Mouse (Mus musculus): ENCODE measurements at regions not wholly inside any gene's neighbourhood (a gene's known extent, or its start where the extent isn't known, plus 50 kb on each side); places are given as distances from the start of the nearest gene placed in this dataset.

DNA sequence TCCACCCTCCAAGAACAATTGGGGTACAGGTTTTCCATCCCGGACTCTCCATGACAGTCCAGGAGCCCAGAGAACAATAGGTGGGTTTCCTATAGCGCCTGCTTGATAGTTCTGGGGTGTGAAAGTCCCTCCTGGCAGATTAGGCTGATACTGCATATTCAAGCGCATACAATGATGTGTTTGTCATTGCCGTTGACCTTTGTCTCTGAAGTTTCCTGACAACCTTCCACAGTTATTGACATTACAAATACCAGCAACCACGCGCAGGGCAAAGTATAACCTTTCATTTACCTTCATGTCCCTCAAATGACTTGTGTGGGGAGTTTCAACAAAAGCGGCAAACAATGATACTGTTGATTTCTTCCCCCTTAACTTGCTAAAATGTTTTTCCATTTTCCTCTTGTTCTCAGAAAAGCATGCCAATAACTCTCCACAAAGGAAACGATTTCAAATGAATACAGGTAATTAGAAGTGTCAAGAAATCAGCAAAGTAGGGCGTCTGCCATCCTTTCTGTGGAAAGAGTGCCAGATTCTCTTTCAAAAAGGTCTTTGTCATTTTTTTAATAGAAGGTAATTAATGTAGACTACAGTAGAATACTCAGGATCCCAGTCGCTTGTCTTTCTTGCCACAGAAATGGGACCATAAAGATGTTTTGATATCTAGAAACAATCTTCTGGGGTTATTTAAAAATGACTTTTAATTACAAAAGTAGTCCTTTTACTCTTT, 60.9 kb upstream of the BC052040 start:
- TF ChIP-seq CTCF (IDR thresholded peaks at IDR 0.05 in 2 of 3, conservative IDR thresholded peaks at IDR 0.05 in 1 of 3; ENCODE audit: control insufficient read depth in 1 of 3, insufficient read depth in 1 of 3, low read depth in 2 of 3, low read length in 3 of 3, poor library complexity in 1 of 3, severe bottlenecking in 1 of 3) (no peak), ZNF384 (IDR thresholded peaks at IDR 0.05; ENCODE audit: low read depth, low read length) (no peak), GABPA (IDR thresholded peaks at IDR 0.05; ENCODE audit: low read depth, low read length) (no peak), E2F4 (IDR thresholded peaks at IDR 0.05; ENCODE audit: borderline replicate concordance, low read depth, low read length) (no peak), EP300 (IDR thresholded peaks at IDR 0.05; ENCODE audit: low read depth in 1 of 2, low read length in 2 of 2) (no peak), POLR2AphosphoS2 (IDR thresholded peaks at IDR 0.05; ENCODE audit: low read length) (no peak), TAL1 (IDR thresholded peaks at IDR 0.05; ENCODE audit: low read length) (no peak)

Data from MEL (cell line).